Mouse (Mus musculus): ENCODE data around the gene Mcts1.

The Mcts1 gene

DNA sequence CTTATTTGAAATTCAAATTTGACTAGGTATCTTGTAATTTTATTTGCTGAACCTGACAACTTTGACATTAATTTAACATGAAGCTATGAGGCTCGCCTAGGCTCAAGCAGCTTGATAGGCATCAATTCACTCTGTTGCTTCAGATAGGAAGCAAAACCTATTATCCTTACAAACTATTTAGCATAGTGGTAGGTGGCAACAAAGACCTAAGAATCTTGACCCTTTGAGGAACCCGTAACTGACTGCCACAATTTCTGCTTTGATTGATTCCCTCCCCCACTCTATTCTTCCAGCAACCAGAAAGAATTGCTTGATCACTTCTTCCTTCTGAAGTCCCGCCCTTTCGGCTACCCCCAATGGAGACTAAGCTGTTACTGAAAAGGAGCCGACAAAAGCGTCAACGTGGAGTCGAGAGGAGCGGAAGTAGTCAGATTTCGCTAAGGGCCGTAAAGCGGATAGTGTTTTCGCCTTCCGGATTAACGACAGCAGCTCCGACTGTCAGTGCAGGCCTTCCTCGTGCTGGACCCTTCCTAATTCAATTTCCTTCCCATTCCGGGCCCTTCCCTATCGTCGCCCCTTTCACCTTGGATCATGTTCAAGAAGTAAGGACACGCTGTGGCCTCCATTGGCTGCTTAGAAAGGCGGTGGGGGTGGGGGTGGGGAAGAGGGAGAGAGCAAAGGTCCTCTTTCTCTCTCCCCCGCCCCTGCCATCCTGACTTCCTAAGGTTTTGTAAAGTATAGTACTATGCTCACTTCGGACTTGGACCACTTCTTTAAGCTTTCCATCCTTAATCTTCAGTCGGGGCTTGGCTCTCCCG, at the start of gene Mcts1:
Gene Mcts1 (plus strand): TSS at position 402 of the 818 bp plus-strand sequence.
- DNase-seq (ENCODE audit: low read depth): peak; percentile 85

DNA sequence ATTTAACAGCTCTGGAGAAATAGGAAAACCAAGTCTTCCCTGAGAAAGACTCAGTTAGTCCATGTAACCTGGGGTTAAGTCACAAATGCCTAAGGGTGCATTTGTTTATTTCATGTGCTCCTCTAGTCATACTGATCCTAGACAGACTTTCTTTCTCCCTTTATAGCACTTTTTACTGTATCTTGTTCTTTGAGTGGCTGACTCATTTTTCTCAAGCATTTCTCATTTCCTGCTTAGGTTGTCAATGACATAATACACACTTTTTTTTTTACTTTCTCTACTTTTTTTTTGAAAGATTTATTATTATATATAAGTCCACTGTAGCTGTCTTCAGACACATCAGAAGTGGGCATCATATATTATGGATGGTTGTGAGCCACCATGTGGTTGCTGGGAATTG, 47.1 kb upstream of the Mcts1 start:
- DNase-seq (ENCODE audit: low read depth): no peak

DNA sequence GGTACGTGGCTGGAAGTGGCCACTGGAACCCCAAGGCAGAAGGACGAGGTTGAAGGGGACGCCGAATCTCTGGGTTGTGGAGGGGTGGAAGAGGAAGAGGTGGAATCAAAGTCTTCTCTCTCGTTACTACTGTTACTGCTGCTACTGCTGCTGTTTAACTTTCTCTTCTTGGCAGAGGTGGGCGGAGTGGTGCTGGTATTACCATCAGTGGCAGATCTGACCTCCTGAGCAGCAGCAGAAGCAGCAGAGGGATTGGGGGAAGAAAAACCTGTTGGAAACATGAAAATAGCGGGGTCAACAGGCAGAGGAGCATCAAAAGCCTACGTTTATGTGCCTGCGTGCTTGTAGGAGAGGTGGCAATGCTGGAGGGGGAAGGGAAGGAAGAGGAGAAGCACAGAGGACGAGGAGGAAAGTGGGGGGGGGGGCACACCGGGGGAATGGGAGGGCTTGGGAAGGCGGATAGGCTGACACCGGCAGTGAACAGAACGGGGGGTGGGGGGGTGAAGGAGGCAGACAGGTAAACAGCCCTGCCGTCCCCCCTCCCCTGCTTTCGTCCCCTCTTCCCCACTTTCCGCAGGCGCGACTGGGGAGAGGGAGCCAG, 36.3 kb upstream of the Mcts1 start:
- no peak for DNase-seq (ENCODE audit: low read depth)

DNA sequence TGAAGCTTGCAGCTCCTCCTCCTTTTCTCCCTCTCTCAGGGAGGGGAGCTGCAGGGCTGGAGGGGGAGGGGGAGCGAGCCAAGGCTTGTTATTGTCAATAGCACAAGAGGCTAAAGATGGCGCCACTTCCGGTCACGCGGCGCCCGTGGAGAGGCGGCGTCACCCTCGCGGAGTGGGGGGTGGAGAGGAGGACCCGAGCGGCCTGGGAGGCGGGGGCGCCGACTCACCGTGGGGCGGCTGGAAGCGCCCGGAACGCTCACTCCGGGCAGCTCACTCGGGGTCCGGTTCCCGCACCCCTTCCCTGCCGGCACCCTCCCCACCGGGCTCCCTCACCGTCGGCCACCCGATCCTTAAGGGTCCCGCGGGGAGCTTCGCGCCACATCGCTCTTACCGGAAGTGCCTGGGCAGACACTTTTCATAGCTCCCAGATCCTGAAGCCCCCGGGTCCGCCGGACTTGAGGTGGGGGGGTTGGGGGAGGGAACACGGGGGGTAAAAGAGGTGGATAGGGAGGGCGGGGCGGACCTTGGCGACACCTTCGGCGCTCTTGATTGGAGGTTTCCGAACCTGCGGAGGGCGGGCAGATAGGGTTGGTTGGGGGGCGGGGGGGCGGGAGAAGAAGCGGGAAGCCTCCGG, 35.7 kb upstream of the Mcts1 start:
- peak; percentile 91 for DNase-seq (ENCODE audit: low read depth)

DNA sequence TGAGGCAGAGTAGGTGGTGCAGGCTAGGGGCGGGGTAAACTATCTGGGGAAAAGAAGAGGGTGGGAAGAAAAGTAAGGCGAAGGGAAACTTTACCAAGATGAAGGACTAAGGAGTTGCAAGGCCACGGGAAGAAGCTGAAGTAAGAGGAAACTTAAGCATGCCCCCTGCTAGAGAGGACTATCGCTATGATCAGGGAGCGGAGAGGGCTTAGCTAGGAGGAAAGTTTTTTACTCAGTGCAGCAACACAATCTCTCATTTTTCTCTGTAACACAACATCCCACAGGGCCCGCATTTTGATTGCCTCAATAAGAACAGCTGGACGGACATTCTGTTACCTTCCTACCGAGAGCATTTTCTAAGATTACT, 35.2 kb upstream of the Mcts1 start:
- DNase-seq (ENCODE audit: low read depth): no peak

DNA sequence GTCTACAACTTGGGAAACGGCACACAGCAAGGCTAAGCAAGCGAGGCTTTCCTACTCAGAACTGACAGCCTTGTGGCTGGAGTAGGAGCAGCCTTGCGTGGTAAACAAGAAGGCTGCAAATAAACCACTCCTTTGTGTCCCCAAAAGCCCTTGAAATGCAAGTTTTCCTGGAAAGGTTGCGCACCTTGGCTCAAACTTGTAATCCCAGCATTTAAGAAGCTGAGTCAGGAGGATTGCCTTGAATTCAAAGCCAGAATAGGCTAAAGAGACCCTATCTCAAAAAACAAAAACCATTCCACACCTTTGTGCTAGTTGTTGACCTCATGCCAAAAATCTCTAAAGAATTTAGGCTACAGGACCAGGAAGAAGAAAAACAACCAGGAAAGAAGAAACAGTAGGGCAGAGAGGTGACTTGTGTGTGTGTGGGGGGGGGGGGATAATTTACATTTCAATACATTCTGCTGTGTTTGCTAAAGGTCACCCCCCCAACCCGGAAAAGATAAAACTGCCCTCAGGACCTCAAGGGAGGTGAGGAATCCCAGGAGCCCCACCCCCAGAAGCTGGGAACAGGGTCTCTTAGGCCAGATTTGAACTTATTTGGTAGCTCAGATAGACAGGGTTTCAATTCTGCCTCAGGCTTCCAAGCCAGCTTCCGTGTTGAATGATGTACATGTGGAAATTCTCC, 33.7 kb upstream of the Mcts1 start:
- DNase-seq (ENCODE audit: low read depth): no peak

DNA sequence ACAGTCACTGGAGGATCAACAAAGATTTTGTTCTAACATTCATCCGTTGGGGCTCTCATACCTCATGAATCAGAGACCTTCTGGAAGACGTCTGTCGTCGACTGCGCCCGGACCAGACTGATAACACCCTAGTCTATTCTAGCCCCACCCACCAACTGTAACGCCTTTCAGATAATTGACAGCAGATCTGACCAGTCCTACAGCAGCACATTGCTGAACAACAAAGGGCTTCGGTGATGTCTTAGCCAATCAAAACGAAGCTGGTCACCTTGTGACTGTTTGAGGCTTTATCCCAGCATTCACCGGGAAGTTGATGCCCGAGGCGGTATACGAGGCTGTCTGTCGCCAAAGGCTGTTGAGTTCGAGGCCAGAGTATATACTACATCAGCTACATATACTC, 24.3 kb upstream of the Mcts1 start, which contains the start of gene Cul4b:
Gene Cul4b (minus strand): TSS at position 119 of the 400 bp plus-strand sequence.
- DNase-seq (ENCODE audit: low read depth): no peak

DNA sequence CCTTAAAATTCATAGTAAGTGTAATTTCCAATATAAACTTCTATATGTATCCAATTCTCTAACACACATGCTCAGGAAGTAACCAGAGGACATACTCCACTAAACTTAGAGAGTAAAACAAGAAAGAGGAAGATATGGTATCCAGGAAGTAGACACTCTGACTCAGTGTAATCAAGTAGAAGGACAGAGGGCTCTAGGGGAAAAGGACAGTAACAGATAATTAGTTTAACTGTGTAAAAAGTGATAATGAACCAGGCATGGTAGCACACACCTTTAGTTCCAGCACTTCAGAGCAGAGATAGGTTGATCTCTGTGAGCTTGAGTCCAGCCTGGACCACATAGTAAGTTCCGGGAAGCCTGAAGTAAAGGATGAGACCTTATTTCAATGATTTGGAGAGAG, 19.2 kb upstream of the Mcts1 start:
- no peak for DNase-seq (ENCODE audit: low read depth)

DNA sequence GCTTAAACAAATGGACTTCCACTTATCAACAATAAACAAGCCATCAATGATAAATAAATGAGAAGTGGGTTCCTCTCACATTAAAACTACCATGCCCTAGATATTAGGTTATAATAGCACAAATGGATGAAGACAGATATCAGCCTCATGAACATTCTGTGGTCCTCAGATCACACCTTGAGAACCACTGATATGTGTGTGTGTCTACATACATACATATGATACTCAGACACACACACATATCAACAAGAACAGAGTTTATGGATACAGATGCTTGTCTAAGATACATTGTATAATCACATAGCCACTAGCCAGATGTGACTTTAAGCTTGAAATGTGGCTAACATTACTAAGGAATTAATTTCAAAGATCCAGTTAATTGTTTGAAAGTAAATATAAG, 17.1 kb upstream of the Mcts1 start:
- no peak for DNase-seq (ENCODE audit: low read depth)

DNA sequence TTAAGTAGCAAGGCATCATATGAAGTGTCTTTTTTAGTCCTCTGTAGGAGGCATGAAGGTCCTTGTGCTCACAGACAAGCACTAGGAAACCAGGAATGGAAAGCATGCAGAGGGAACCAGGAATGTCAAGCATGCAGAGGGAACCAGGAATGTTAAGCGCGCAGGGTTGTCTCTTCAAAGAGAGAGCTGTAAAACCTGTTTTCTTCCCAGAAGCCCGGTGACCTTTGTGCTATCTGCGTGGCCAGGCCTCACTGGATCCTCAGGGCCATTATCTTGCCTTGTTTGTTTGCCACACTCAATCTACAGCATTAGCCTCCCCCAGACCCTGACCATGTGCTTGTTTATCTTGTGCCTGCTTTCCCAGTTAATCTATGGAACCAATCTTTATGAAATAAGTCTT, 10.6 kb upstream of the Mcts1 start:
- no peak for DNase-seq (ENCODE audit: low read depth)

DNA sequence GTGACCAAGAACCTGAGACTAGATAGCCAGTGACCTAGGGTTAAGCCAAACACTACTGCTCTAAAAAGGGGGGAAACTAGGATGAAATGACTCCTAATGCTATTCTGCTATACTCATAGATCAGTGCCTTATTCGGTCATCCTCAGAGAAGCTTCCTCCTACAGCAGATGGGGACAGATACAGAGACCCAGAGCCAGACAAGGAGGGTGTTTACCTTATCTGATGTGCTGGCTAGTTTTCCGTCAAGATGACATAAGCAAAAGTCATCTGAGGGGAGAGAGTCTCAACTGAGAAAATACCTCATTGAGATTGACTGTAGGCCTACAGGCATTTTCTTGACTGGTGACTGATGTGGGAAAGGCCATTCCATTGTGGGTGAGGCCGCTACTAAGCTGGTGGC, 8.6 kb upstream of the Mcts1 start:
- DNase-seq (ENCODE audit: low read depth): no peak

DNA sequence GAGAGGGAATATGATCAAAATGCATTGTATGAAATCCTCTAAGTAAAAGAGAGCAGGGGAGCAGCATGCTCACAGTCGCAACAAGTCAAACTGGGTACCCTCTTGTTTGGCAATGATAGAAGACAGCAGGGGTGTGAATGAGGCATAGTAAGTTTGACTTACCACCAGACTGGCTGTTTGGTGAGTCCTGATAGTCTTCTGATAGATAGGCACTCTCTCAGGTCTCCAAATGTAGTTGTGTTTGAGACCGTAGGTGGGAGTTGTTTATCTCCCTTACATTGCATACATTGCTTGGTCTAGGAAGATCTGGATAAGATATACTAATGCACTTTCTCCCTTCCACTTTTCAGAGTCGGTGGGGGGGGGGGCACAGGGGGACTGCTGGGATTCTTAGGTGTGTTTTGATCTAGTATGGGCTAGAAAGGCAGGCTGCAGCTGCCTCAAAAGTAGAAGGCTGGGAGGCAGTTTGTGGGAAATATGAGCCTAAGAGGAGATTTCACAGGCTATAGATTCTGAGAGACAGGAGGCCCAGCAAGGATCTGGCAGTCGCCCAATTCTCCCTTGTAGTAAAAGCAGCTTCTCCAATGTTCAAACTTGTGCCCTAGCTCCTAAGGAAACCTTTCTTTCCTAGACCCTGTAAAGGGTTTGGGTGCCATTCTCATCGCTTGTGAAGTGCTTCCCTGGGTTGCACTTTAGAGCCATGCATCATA, 7.0 kb upstream of the Mcts1 start:
- DNase-seq (ENCODE audit: low read depth): no peak

DNA sequence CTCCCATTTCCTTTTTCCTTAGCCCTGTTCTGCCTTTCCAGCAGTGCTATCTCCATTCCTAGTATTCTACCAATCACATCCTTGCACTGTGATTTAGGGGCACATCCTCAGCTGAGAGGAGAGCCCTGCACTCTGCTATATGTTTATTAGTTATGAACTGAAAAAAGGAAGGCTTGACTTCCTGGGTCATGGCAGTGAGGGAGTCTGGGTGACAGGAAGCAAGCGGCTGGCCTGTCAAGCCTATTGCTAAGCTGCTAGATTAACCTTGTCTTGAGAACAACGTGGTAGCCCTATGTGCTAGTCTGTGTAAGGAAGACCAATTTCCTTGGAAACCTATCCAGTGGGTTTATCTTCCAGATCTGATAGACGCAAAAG, 604 bp downstream of the Mcts1 start:
- DNase-seq (ENCODE audit: low read depth): peak; percentile 53

DNA sequence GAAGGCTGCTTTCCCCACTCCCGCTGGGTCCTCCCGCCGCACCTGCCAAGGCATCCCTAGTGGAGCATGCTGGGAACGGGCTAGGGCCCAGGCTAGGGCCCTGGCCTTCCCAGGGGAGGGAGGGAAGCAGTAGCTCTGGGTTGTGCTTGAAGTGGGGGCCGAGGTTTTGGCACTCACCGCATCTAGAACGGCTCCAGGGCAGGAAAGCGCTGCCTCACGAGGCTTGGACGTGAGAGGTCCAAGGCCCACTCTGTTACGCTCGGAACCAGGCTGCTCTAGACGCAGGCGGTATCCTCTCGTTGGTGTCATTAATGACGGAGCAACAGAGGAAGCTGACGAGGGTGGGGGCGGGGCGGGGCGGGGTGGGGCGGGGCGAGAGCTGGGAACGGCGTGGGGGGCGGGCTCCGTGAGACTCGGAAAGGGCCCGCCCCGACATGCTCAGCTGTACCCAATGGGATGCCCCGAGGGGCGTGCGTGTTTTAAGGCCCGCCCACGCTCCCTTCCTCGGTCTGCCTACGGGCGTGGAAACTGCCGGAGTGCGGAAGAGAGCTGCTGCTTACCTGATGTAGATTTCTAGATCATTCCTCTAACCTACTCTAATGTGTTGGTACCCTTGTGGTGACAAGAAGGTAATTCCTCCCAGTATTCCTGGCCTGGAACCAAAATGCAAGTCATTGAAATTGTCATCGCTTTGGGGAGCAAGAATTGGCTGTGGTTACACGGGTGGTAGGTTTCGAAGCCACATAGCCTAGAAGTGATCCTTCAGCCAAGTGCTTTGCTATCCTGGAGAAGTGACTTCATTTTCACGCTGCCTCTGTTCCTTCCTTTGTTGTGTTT, 34.6 kb downstream of the Mcts1 start, which contains the start of gene C1galt1c1:
Gene C1galt1c1 (minus strand): TSS at position 287 of the 837 bp plus-strand sequence.
- DNase-seq (ENCODE audit: low read depth): peak; percentile 93

DNA sequence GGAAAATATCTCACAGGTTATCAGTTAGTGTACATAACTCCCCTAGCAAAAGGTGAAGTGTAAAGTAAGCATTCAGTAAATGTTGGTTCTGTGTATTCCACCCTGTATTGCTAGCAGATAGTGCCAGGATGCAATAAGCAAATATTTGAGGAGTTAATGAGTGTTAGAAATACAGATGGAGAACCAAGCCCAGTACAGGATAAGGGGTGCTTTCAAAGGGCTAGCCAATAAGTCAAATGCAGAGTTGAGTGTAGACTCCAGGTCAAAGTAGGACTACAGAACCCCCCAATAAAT, 35.2 kb downstream of the Mcts1 start:
- no peak for DNase-seq (ENCODE audit: low read depth)

DNA sequence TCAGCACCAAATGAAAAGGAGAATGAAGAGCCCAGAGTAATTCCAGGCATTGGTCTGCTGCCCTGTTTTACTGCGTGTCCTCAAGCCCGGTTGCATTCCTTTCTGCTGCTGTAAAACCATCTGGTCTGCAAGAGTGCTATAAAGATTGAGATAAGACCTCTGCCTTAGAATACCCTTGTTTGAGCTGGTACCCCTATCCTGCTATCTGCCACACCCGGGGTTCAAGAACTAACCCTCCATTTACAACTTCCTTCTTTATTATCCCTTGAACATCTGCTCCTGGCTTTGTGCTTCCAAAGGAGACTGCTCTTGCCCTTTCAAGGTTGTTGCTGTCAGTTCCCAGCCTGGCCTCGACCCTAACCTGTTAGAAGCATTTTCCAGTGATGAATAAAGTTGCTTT, 41.1 kb downstream of the Mcts1 start:
- DNase-seq (ENCODE audit: low read depth): no peak

DNA sequence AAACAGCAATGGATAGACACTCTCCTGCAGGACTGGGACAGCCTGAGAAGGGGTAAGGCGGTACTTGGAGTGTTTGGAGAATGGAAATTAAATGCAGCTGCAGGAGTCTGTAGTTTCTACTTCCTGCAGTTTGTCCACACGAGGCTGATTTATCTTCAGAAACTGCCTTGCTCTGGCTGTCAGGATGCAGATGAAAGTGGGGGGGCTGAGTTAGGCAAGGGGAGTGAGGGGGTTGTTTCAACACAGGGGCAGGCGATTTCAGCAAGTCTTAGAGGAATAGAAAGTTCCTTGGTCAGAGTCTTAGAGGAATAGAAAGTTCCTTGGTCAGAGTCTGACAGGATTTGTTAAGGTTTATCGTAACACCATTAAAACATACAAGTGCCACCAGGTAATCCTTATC, 41.8 kb downstream of the Mcts1 start:
- no peak for DNase-seq (ENCODE audit: low read depth)

DNA sequence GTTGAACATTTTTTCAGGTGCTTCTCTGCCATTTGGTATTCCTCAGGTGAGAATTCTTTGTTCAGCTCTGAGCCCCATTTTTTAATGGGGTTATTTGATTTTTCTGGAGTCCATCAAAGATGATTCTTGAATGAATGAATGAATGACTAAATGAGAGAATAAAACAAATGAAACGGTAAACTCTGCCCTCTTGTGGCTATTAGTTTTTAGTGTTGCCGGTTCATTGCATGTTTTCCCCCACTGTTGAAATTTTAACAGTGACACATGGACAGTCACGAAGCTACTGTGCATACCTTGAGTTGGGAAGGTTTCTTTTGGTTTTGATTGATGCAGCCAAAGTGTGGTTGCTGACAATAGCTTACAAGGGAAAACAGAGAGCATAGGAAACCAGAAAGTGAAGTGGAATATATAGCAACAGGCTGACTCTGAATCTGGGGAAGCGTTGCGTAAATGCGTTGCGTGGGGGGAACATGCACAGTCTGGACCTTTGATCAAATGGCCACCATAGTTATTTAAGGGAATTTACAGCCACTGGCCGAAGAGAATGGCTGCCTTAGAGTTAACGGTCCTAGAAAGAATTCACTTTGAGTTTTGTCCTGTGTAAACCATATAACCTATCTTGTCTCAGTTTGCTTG, 50.1 kb downstream of the Mcts1 start:
- DNase-seq (ENCODE audit: low read depth): peak; percentile 35

DNA sequence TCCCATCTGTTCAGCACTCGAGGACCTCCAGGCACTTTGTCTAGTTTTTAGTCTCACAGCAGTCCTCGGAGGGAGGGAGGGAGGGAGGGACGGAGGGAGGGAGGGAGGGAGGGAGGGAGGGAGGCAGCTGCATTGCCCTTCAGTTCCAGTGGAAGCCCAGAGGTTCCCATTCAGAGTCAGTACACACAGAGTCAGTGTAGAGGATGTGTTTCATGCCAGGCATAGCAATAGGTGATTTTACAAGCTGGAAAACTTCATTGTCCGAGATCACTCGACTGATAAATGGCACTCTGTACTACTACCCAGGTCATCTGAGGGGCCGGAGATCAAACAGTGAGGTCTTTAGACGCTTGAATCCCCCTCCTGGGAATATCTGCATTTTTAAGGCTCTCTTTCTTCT, 50.8 kb downstream of the Mcts1 start:
- no peak for DNase-seq (ENCODE audit: low read depth)

DNA sequence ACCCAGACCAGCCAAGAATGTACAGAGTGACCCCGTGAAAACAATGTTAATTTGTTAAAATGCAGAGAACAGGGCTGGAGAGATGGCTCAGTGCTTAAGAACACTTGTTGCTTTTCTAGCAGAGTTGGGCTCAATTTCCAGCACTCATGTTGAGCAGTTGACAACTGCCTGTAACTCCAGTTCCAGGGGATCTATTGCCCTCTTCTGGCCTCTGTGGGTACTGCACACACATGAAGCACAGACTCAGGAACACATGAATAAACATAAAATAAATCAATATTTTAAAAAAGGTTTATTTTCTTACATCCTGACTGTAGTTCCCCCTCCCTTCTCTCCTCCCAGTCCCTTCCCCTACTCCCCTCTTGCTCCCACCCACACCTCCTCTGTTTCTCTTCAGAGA, 52.8 kb downstream of the Mcts1 start:
- no peak for DNase-seq (ENCODE audit: low read depth)

DNA sequence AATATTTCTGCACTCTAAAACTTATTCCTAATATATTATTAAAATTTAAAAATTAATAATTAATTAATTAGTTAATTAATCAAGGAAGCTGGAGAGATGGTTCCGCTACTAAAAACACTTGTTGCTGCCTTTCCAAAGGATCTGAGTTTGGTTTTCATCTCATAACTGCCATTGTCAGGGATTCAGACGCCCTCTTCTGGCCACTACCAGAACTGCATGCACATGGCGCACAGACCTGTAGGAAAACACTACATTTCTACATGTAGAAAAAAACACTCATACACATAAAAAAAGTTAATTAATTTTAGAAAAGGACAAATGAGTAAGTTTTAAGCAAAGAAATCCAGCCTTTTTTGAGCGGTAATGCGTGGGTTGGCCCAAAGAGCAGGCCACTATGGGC, 54.3 kb downstream of the Mcts1 start:
- DNase-seq (ENCODE audit: low read depth): peak; percentile 30

All from naive thymus-derived CD4-positive, alpha-beta T cell, adult 2 months (primary cell).